8 mouse cellular contexts compared by ENCODE assay signal in genomic region chr11:115722638-115723037, GRCm38 (mm10). TPM values are rescaled to one million over a fixed set of nuclear protein-coding genes. Genes with fewer than 3 reads are reported as not detected.
A peak's percentile ranks its signal among the peaks of the same experiment; 100 is the strongest.
DNase-seq lines count a peak whose midpoint lies in the region; ATAC-seq and TF ChIP-seq lines count a peak whose summit lies in the region.

No protein-coding gene starts in this region.

- no peaks in the 10 kb centered on the region for H3K9me3 ChIP-seq in embryonic facial prominence, embryonic 15.5 days (replicated peaks)
- H3K9me3 ChIP-seq in heart, embryonic 11.5 days (replicated peaks; ENCODE audit: control insufficient read depth, low read length) = no peaks in the 10 kb centered on the region
- no peaks in the 10 kb centered on the region for H3K9me3 ChIP-seq in kidney, postnatal 0 days (replicated peaks; ENCODE audit: low read length)
- no peaks in the 10 kb centered on the region for H3K9me3 ChIP-seq in liver, embryonic 13.5 days (replicated peaks)
- H3K9me3 ChIP-seq in neural tube, embryonic 12.5 days = no peaks in the 10 kb centered on the region

- 14% methylated on average over 14 of the region's 14 CpGs for WGBS in bone marrow, adult 2 months
- 10% methylated on average over 14 of the region's 14 CpGs for WGBS in embryonic facial prominence, embryonic 15.5 days
- WGBS in heart, embryonic 11.5 days (ENCODE audit: insufficient replicate concordance) = 17% methylated on average over 14 of the region's 14 CpGs
- 12% methylated on average over 14 of the region's 14 CpGs for WGBS in kidney, postnatal 0 days
- WGBS in liver, embryonic 13.5 days (ENCODE audit: insufficient replicate concordance) = 21% methylated on average over 14 of the region's 14 CpGs
- 22% methylated on average over 14 of the region's 14 CpGs for WGBS in neural tube, embryonic 12.5 days

- H3K9ac ChIP-seq in embryonic facial prominence, embryonic 15.5 days = no peak overlapping the region
- H3K9ac ChIP-seq in heart, embryonic 11.5 days (ENCODE audit: low read depth, low read length) = no peak overlapping the region
- no peak overlapping the region for H3K9ac ChIP-seq in kidney, postnatal 0 days (ENCODE audit: low read depth, low read length)
- no peak overlapping the region for H3K9ac ChIP-seq in liver, embryonic 13.5 days
- H3K9ac ChIP-seq in neural tube, embryonic 12.5 days = no peak overlapping the region

- H3K27ac ChIP-seq in bone marrow, adult 2 months (ENCODE audit: control insufficient read depth, insufficient read depth, low read depth, low read length, poor library complexity) = no peak overlapping the region
- H3K27ac ChIP-seq in embryonic facial prominence, embryonic 15.5 days (replicated peaks) = peak overlapping the region; percentile 88
- H3K27ac ChIP-seq in heart, embryonic 11.5 days (ENCODE audit: low read depth, low read length) = no peak overlapping the region
- no peak overlapping the region for H3K27ac ChIP-seq in kidney, postnatal 0 days
- no peak overlapping the region for H3K27ac ChIP-seq in liver, embryonic 13.5 days
- no peak overlapping the region for H3K27ac ChIP-seq in neural tube, embryonic 12.5 days

- H3K36me3 ChIP-seq in embryonic facial prominence, embryonic 15.5 days = no peaks in the 10 kb centered on the region
- H3K36me3 ChIP-seq in heart, embryonic 11.5 days (ENCODE audit: control insufficient read depth, insufficient read depth, low read length) = no peaks in the 10 kb centered on the region
- H3K36me3 ChIP-seq in kidney, postnatal 0 days (ENCODE audit: insufficient read depth, low read length) = no peaks in the 10 kb centered on the region
- no peaks in the 10 kb centered on the region for H3K36me3 ChIP-seq in liver, embryonic 13.5 days
- no peaks in the 10 kb centered on the region for H3K36me3 ChIP-seq in neural tube, embryonic 12.5 days

- H3K4me1 ChIP-seq in bone marrow, adult 2 months (ENCODE audit: control insufficient read depth, insufficient read depth, low read length) = peaks cover 2% of the 10 kb centered on the region; the same call in 1 of the 2 replicates
- H3K4me1 ChIP-seq in embryonic facial prominence, embryonic 15.5 days = peaks cover 9% of the 10 kb centered on the region; the same call in 1 of the 2 replicates
- no peaks in the 10 kb centered on the region for H3K4me1 ChIP-seq in heart, embryonic 11.5 days (ENCODE audit: control insufficient read depth, insufficient read depth, low read length)
- no peaks in the 10 kb centered on the region for H3K4me1 ChIP-seq in kidney, postnatal 0 days (replicated peaks; ENCODE audit: insufficient read depth, low read length)
- peaks cover 9% of the 10 kb centered on the region for H3K4me1 ChIP-seq in liver, embryonic 13.5 days (replicated peaks)
- no peaks in the 10 kb centered on the region for H3K4me1 ChIP-seq in neural tube, embryonic 12.5 days

- DNase-seq in B cell, adult 2 months = peak; percentile 88 to 89
- peak; percentile 93 for DNase-seq in kidney, postnatal 0 days (ENCODE audit: low spot score)
- DNase-seq in liver, embryonic 13.5 days = peak; percentile 68
- peak; percentile 89 for DNase-seq in testis, postnatal 10 days (ENCODE audit: low spot score)

- H3K4me2 ChIP-seq in embryonic facial prominence, embryonic 15.5 days (replicated peaks) = peak overlapping the region; percentile 43
- peak overlapping the region; percentile 52 for H3K4me2 ChIP-seq in heart, embryonic 11.5 days
- H3K4me2 ChIP-seq in kidney, postnatal 0 days (ENCODE audit: low read length) = no peak overlapping the region
- peak overlapping the region; percentile 35 for H3K4me2 ChIP-seq in liver, embryonic 13.5 days
- peak overlapping the region; percentile 33 for H3K4me2 ChIP-seq in neural tube, embryonic 12.5 days (replicated peaks)

- no peak for TF ChIP-seq POLR2A in bone marrow, adult 2 months (IDR thresholded peaks at IDR 0.05; ENCODE audit: borderline replicate concordance, control insufficient read depth, low read depth, low read length)

- TF ChIP-seq CTCF in bone marrow, adult 2 months (IDR thresholded peaks at IDR 0.05; ENCODE audit: control insufficient read depth, insufficient read depth, low read length) = peak; percentile 98
- TF ChIP-seq CTCF in kidney, postnatal 0 days (IDR thresholded peaks at IDR 0.05; ENCODE audit: low read depth) = peak; percentile 99

- H3K27me3 ChIP-seq in embryonic facial prominence, embryonic 15.5 days = no peaks in the 10 kb centered on the region
- no peaks in the 10 kb centered on the region for H3K27me3 ChIP-seq in heart, embryonic 11.5 days (ENCODE audit: control insufficient read depth, insufficient read depth, low read length)
- no peaks in the 10 kb centered on the region for H3K27me3 ChIP-seq in kidney, postnatal 0 days (ENCODE audit: insufficient read depth, low read length)
- H3K27me3 ChIP-seq in liver, embryonic 13.5 days = no peaks in the 10 kb centered on the region
- no peaks in the 10 kb centered on the region for H3K27me3 ChIP-seq in neural tube, embryonic 12.5 days (replicated peaks)

- peak; percentile 74 for ATAC-seq in embryonic facial prominence, embryonic 15.5 days (ENCODE audit: insufficient number of reproducible peaks, low FRiP score, low TSS enrichment, low read depth)
- no peak for ATAC-seq in heart, embryonic 11.5 days (replicated peaks; ENCODE audit: insufficient number of reproducible peaks, low FRiP score, low TSS enrichment)
- 0 out of 2 replicates have a peak, but pooled peaks have one; percentile 61 for ATAC-seq in kidney, postnatal 0 days (replicated peaks; ENCODE audit: low FRiP score, low read depth)
- no peak for ATAC-seq in liver, embryonic 13.5 days (ENCODE audit: low read depth)
- ATAC-seq in neural tube, embryonic 12.5 days (ENCODE audit: low FRiP score, low read depth) = no peak

- peak overlapping the region; percentile 32 for H3K4me3 ChIP-seq in bone marrow, adult 2 months (replicated peaks; ENCODE audit: control insufficient read depth, low read depth, low read length)
- peak overlapping the region; percentile 15; the same call in 1 of the 2 replicates for H3K4me3 ChIP-seq in embryonic facial prominence, embryonic 15.5 days (replicated peaks)
- H3K4me3 ChIP-seq in heart, embryonic 11.5 days (ENCODE audit: low read depth, low read length) = no peak overlapping the region
- H3K4me3 ChIP-seq in kidney, postnatal 0 days (replicated peaks; ENCODE audit: low read depth, low read length) = no peak overlapping the region
- H3K4me3 ChIP-seq in liver, embryonic 13.5 days (replicated peaks) = no peak overlapping the region
- H3K4me3 ChIP-seq in neural tube, embryonic 12.5 days = no peak overlapping the region

RNA-seq across cellular contexts. Expression of gene Grb2, which starts 14.2 kb away (rescaled TPM):
- 35.9 and 53.6 TPM in 2 replicates for polyA plus RNA-seq in bone marrow, adult 2 months (2011; ENCODE audit: insufficient read depth, insufficient read length, low replicate concordance, missing spikeins)
- polyA plus RNA-seq in embryonic facial prominence, embryonic 15.5 days (2015; fragmentation: Nextera tagmentation; extraction: Ambion mirVana) = 94.9 and 114 TPM in 2 replicates
- polyA plus RNA-seq in heart, embryonic 11.5 days (2014; fragmentation: Nextera tagmentation; extraction: Ambion mirVana) = 42.7 and 56.3 TPM in 2 replicates
- 69.9 and 72.8 TPM in 2 replicates for polyA plus RNA-seq in kidney, postnatal 0 days (2015; fragmentation: Nextera tagmentation; extraction: Ambion mirVana)
- 56.7 and 63.5 TPM in 2 replicates for polyA plus RNA-seq in liver, embryonic 13.5 days (2015; fragmentation: Nextera tagmentation; extraction: Ambion mirVana)
- polyA plus RNA-seq in neural tube, embryonic 12.5 days (2016; fragmentation: Nextera tagmentation; extraction: Ambion mirVana) = 173 and 186 TPM in 2 replicates

RNA-seq across cellular contexts. Expression of gene Tmem94, which starts 42.6 kb away (rescaled TPM):
- polyA plus RNA-seq in bone marrow, adult 2 months (2011; ENCODE audit: insufficient read depth, insufficient read length, low replicate concordance, missing spikeins) = 12.0 and 25.5 TPM in 2 replicates
- 24.2 and 25.0 TPM in 2 replicates for polyA plus RNA-seq in embryonic facial prominence, embryonic 15.5 days (2015; fragmentation: Nextera tagmentation; extraction: Ambion mirVana)
- 22.9 and 25.1 TPM in 2 replicates for polyA plus RNA-seq in heart, embryonic 11.5 days (2014; fragmentation: Nextera tagmentation; extraction: Ambion mirVana)
- 19.6 TPM in 2 replicates for polyA plus RNA-seq in kidney, postnatal 0 days (2015; fragmentation: Nextera tagmentation; extraction: Ambion mirVana)
- 8.2 and 10.9 TPM in 2 replicates for polyA plus RNA-seq in liver, embryonic 13.5 days (2015; fragmentation: Nextera tagmentation; extraction: Ambion mirVana)
- 32.6 and 34.7 TPM in 2 replicates for polyA plus RNA-seq in neural tube, embryonic 12.5 days (2016; fragmentation: Nextera tagmentation; extraction: Ambion mirVana)

Comparison
In these comparisons a context has a peak if more than half of its experiments do, and no peak if none do; other contexts are left out.
1. H3K4me3 ChIP-seq: peak in bone marrow, adult 2 months (single experiment) and embryonic facial prominence, embryonic 15.5 days (single experiment); none in heart, embryonic 11.5 days (single experiment), kidney, postnatal 0 days (single experiment), liver, embryonic 13.5 days (single experiment) and neural tube, embryonic 12.5 days (single experiment).
2. ATAC-seq: peak in embryonic facial prominence, embryonic 15.5 days (single experiment) and kidney, postnatal 0 days (single experiment); none in heart, embryonic 11.5 days (single experiment), liver, embryonic 13.5 days (single experiment) and neural tube, embryonic 12.5 days (single experiment).
3. Peak in every context shown above with its lines, with median percentiles within 50 percentile points of each other: DNase-seq.